Mouse (Mus musculus) hindbrain, embryonic 16.5 days (tissue): ENCODE results near the gene Olfr1371. TPM values are rescaled to one million over a fixed set of nuclear protein-coding genes. Genes with fewer than 3 reads are reported as not detected.

Source experiments
- ATAC-seq: fragments of 200-750 bp; cut with Nextera tagmentation; 2 replicates; pipeline ENCODE4 v1.8.0; 2017; ENCODE audit warnings: moderate TSS enrichment, moderate library complexity
- H3K27ac ChIP-seq: fragments of 300-500 bp; sonication (generic); 2 replicates; pipeline ENCODE4 v1.5.1; 2014; ENCODE audit warnings: low read depth, mild to moderate bottlenecking, control low read depth, low read length, moderate library complexity
- H3K27me3 ChIP-seq: fragments of 300-500 bp; sonication (generic); replicated peaks from 2 replicates; pipeline ENCODE4 v1.6.1; 2014; ENCODE audit warnings: low read length; ENCODE audit not compliant: control insufficient read depth, insufficient read depth
- H3K36me3 ChIP-seq: fragments of 300-500 bp; sonication (generic); 2 replicates; pipeline ENCODE4 v1.6.1; 2014; ENCODE audit warnings: mild to moderate bottlenecking, low read length, moderate library complexity, mixed read lengths; ENCODE audit not compliant: control insufficient read depth, insufficient read depth
- H3K4me1 ChIP-seq: fragments of 300-500 bp; sonication (generic); 2 replicates; pipeline ENCODE4 v1.6.1; 2014; ENCODE audit warnings: low read depth, low read length; ENCODE audit not compliant: control insufficient read depth, insufficient read depth
- H3K4me2 ChIP-seq: fragments of 300-500 bp; sonication (generic); 2 replicates; pipeline ENCODE4 v1.6.1; 2014; ENCODE audit warnings: mild to moderate bottlenecking, low read length, control low read depth, moderate library complexity
- H3K4me3 ChIP-seq: fragments of 300-500 bp; sonication (generic); 2 replicates; pipeline ENCODE4 v1.5.1; 2014; ENCODE audit warnings: mild to moderate bottlenecking, low read length, control low read depth, moderate library complexity
- H3K9ac ChIP-seq: fragments of 300-500 bp; sonication (generic); 2 replicates; pipeline ENCODE4 v1.6.1; 2014; ENCODE audit warnings: low read depth, mild to moderate bottlenecking, control low read depth, low read length, moderate library complexity
- H3K9me3 ChIP-seq: fragments of 300-500 bp; sonication (generic); 2 replicates; pipeline ENCODE4 v1.6.1; 2014; ENCODE audit warnings: mild to moderate bottlenecking, low read length, moderate library complexity; ENCODE audit not compliant: control insufficient read depth
- WGBS: fragments of 180-500 bp; shearing (Covaris S2); extraction: QIAGEN DNeasy Blood & Tissue Kit; methylation state at CpG from one replicate; pipeline ENCODE4 v1.1.7; 2014; 5-methylcytosine and 5-hydroxymethylcytosine counted together
- polyA plus RNA-seq: library from polyadenylated mRNA; unstranded; fragments of >200 nt; fragmentation: Nextera tagmentation; extraction: Ambion mirVana; gene quantifications from 2 replicates; pipeline ENCODE4 v1.2.1, GENCODE M21; 2015

The Olfr1371 gene
- polyA plus RNA-seq = not detected in 2 replicates

GRCm38 (mm10) chr11:52213887-52214286 is at the start of gene Olfr1371:
Olfr1371 (minus strand) TSS chr11:52213987.
- H3K27ac ChIP-seq = no peak within 1 kb of the TSS
- no peak for ATAC-seq
- no peaks in the 10 kb centered on the region for H3K36me3 ChIP-seq
- H3K27me3 ChIP-seq = no peaks in the 10 kb centered on the region
- no peaks in the 10 kb centered on the region for H3K4me1 ChIP-seq
- H3K4me3 ChIP-seq = no peak within 1 kb of the TSS
- no peak within 1 kb of the TSS for H3K9ac ChIP-seq
- H3K4me2 ChIP-seq = no peak within 1 kb of the TSS
- no peaks in the 10 kb centered on the region for H3K9me3 ChIP-seq

- Histone ChIP-seq H3K4me2 (no peak overlapping the region), H3K27ac (no peak overlapping the region), H3K27me3 (no peaks in the 10 kb centered on the region), H3K4me1 (peaks cover 4% of the 10 kb centered on the region; the same call in 1 of the 2 replicates), H3K4me3 (no peak overlapping the region), H3K9ac (no peak overlapping the region), H3K36me3 (no peaks in the 10 kb centered on the region), H3K9me3 (no peaks in the 10 kb centered on the region)
- ATAC-seq = no peak
- 93% methylated on average over 11 of the region's 11 CpGs for WGBS
Observed at GRCm38 (mm10) chr11:52262338-52262737, 48.6 kb upstream of the Olfr1371 start.

GRCm38 (mm10) chr11:52261937-52262336 is 48.1 kb upstream of the Olfr1371 start:
- Histone ChIP-seq H3K4me2 (no peak overlapping the region), H3K27ac (no peak overlapping the region), H3K27me3 (no peaks in the 10 kb centered on the region), H3K4me3 (no peak overlapping the region), H3K9ac (no peak overlapping the region), H3K36me3 (no peaks in the 10 kb centered on the region), H3K9me3 (no peaks in the 10 kb centered on the region), H3K4me1 (peaks cover 4% of the 10 kb centered on the region; the same call in 1 of the 2 replicates)
- no peak for ATAC-seq
- 68% methylated on average over 5 of the region's 5 CpGs for WGBS

GRCm38 (mm10) chr11:52260878-52261277 is 47.1 kb upstream of the Olfr1371 start:
- H3K4me2 ChIP-seq = no peak overlapping the region
- H3K4me3 ChIP-seq = no peak overlapping the region
- H3K36me3 ChIP-seq = no peaks in the 10 kb centered on the region
- H3K27ac ChIP-seq = no peak overlapping the region
- H3K9ac ChIP-seq = no peak overlapping the region
- H3K27me3 ChIP-seq = no peaks in the 10 kb centered on the region
- no peaks in the 10 kb centered on the region for H3K9me3 ChIP-seq
- 68% methylated on average over 4 of the region's 4 CpGs for WGBS
- no peak for ATAC-seq
- no peaks in the 10 kb centered on the region for H3K4me1 ChIP-seq

- H3K9me3 ChIP-seq = no peaks in the 10 kb centered on the region
- H3K4me3 ChIP-seq = no peak overlapping the region
- H3K27me3 ChIP-seq = no peaks in the 10 kb centered on the region
- no peaks in the 10 kb centered on the region for H3K36me3 ChIP-seq
- WGBS = 79% methylated on average over 5 of the region's 5 CpGs
- no peak overlapping the region for H3K27ac ChIP-seq
- no peak for ATAC-seq
- no peaks in the 10 kb centered on the region for H3K4me1 ChIP-seq
- H3K9ac ChIP-seq = no peak overlapping the region
- H3K4me2 ChIP-seq = no peak overlapping the region
Observed at GRCm38 (mm10) chr11:52258711-52259110, 44.9 kb upstream of the Olfr1371 start.

GRCm38 (mm10) chr11:52257376-52257775 is 43.6 kb upstream of the Olfr1371 start:
- WGBS = 95% methylated on average over 3 of the region's 3 CpGs
- no peak overlapping the region for H3K4me2 ChIP-seq
- H3K4me1 ChIP-seq = no peaks in the 10 kb centered on the region
- no peak overlapping the region for H3K9ac ChIP-seq
- H3K4me3 ChIP-seq = no peak overlapping the region
- H3K27ac ChIP-seq = no peak overlapping the region
- H3K36me3 ChIP-seq = no peaks in the 10 kb centered on the region
- H3K27me3 ChIP-seq = no peaks in the 10 kb centered on the region
- no peak for ATAC-seq
- H3K9me3 ChIP-seq = no peaks in the 10 kb centered on the region

GRCm38 (mm10) chr11:52255077-52255476 is 41.3 kb upstream of the Olfr1371 start:
- Histone ChIP-seq H3K9ac (no peak overlapping the region), H3K27me3 (no peaks in the 10 kb centered on the region), H3K36me3 (no peaks in the 10 kb centered on the region), H3K9me3 (no peaks in the 10 kb centered on the region), H3K4me1 (no peaks in the 10 kb centered on the region), H3K4me3 (no peak overlapping the region), H3K4me2 (no peak overlapping the region), H3K27ac (no peak overlapping the region)
- no peak for ATAC-seq
- 92% methylated on average over 8 of the region's 8 CpGs for WGBS

GRCm38 (mm10) chr11:52253674-52254375 is 40.0 kb upstream of the Olfr1371 start:
- Histone ChIP-seq H3K9ac (no peak overlapping the region), H3K9me3 (no peaks in the 10 kb centered on the region), H3K36me3 (no peaks in the 10 kb centered on the region), H3K4me2 (no peak overlapping the region), H3K4me1 (no peaks in the 10 kb centered on the region), H3K27me3 (no peaks in the 10 kb centered on the region), H3K27ac (no peak overlapping the region), H3K4me3 (no peak overlapping the region)
- 67% methylated on average over 11 of the region's 11 CpGs for WGBS
- peak; percentile 89 for ATAC-seq

GRCm38 (mm10) chr11:52252692-52253091 is 38.9 kb upstream of the Olfr1371 start:
- ATAC-seq = no peak
- no peak overlapping the region for H3K9ac ChIP-seq
- no peaks in the 10 kb centered on the region for H3K36me3 ChIP-seq
- no peak overlapping the region for H3K4me3 ChIP-seq
- no peaks in the 10 kb centered on the region for H3K4me1 ChIP-seq
- no peak overlapping the region for H3K4me2 ChIP-seq
- WGBS = 82% methylated on average over 1 of the region's 1 CpGs
- no peaks in the 10 kb centered on the region for H3K27me3 ChIP-seq
- no peak overlapping the region for H3K27ac ChIP-seq
- no peaks in the 10 kb centered on the region for H3K9me3 ChIP-seq
